In genomic region chr11:86570261-86570746, GRCm38 (mm10) we compare ENCODE assay signal across 9 mouse cellular contexts. TPM values are rescaled to one million over a fixed set of nuclear protein-coding genes. Genes with fewer than 3 reads are reported as not detected.
DNase-seq lines count a peak whose midpoint lies in the region; ATAC-seq and TF ChIP-seq lines count a peak whose summit lies in the region.
"Had no signal": no experiment of that assay in that cellular context is flagged by ENCODE, and none has a peak within 500 bp of the region (broad histone marks: within the 10 kb centered on the region; RNA-seq: fewer than 3 reads in every experiment).

No protein-coding gene starts in this region.

- ATAC-seq in embryonic facial prominence, embryonic 15.5 days (ENCODE audit: insufficient number of reproducible peaks, low FRiP score, low TSS enrichment, low read depth), result no peak
- ATAC-seq in limb, embryonic 15.5 days (ENCODE audit: insufficient number of reproducible peaks, low FRiP score, low TSS enrichment, low read depth), result 0 out of 2 replicates have a peak, but pooled peaks have one; percentile 36

- no peaks in the 10 kb centered on the region for H3K9me3 ChIP-seq in embryonic facial prominence, embryonic 15.5 days (replicated peaks)
- H3K9me3 ChIP-seq in limb, embryonic 15.5 days, result no peaks in the 10 kb centered on the region

- H3K4me2 ChIP-seq in embryonic facial prominence, embryonic 15.5 days (replicated peaks), result no peak overlapping the region
- H3K4me2 ChIP-seq in limb, embryonic 15.5 days, result no peak overlapping the region

- TF ChIP-seq CTCF in layer of hippocampus, adult 2 months (conservative IDR thresholded peaks at IDR 0.05), result no peak

- no peaks in the 10 kb centered on the region for H3K27me3 ChIP-seq in embryonic facial prominence, embryonic 15.5 days
- H3K27me3 ChIP-seq in limb, embryonic 15.5 days, result no peaks in the 10 kb centered on the region

- no peaks in the 10 kb centered on the region for H3K36me3 ChIP-seq in embryonic facial prominence, embryonic 15.5 days
- 0 out of 2 replicates have a peak, but pooled peaks cover 3% of the 10 kb centered on the region for H3K36me3 ChIP-seq in limb, embryonic 15.5 days

- peak overlapping the region; percentile 61; the same call in 1 of the 2 replicates for H3K27ac ChIP-seq in embryonic facial prominence, embryonic 15.5 days (replicated peaks)
- peak overlapping the region; percentile 87 for H3K27ac ChIP-seq in limb, embryonic 15.5 days
- no peak overlapping the region for H3K27ac ChIP-seq in layer of hippocampus, adult 2 months

- no peak overlapping the region for H3K9ac ChIP-seq in embryonic facial prominence, embryonic 15.5 days
- H3K9ac ChIP-seq in limb, embryonic 15.5 days, result no peak overlapping the region

- WGBS in embryonic facial prominence, embryonic 15.5 days, result 15% methylated on average over 9 of the region's 9 CpGs
- 9% methylated on average over 9 of the region's 9 CpGs for WGBS in limb, embryonic 15.5 days

- H3K4me3 ChIP-seq in embryonic facial prominence, embryonic 15.5 days (replicated peaks), result no peak overlapping the region
- no peak overlapping the region for H3K4me3 ChIP-seq in limb, embryonic 15.5 days
- H3K4me3 ChIP-seq in layer of hippocampus, adult 2 months, result no peak overlapping the region

- H3K4me1 ChIP-seq in embryonic facial prominence, embryonic 15.5 days, result peaks cover 18% of the 10 kb centered on the region
- H3K4me1 ChIP-seq in limb, embryonic 15.5 days, result peaks cover 21% of the 10 kb centered on the region

- peak; percentile 48 for DNase-seq in kidney, adult 11 months
- DNase-seq in kidney, adult 9 months, result no peak
- peak; percentile 64 for DNase-seq in adrenal gland, adult 8-10 months
- no peak for DNase-seq in B cell, adult 2 months
- no peak for DNase-seq in layer of hippocampus, adult 2 months (ENCODE audit: low spot score in 2 of 2)
- DNase-seq in testis, postnatal 10 days (ENCODE audit: low spot score), result no peak
- DNase-seq: cerebellum, adult 8-10 months had no signal

RNA-seq across cellular contexts. Expression of gene Tubd1, which starts 25.5 kb away (rescaled TPM):
- 10 to 100 TPM; 10.5 to 11.5 (median 11.4) TPM for total RNA-seq in adrenal gland, adult 8-10 months (2022)
- 10.0 and 11.3 TPM in 2 replicates for polyA plus RNA-seq in embryonic facial prominence, embryonic 15.5 days (2015; fragmentation: Nextera tagmentation; extraction: Ambion mirVana)
- polyA plus RNA-seq in limb, embryonic 15.5 days (2015; fragmentation: Nextera tagmentation; extraction: Ambion mirVana), result 11.1 and 11.3 TPM in 2 replicates
- total RNA-seq in layer of hippocampus, adult 2 months (2021), result 1 to 10 TPM; 6.0 to 8.2 TPM

RNA-seq across cellular contexts. Expression of gene Rps6kb1, which starts 25.7 kb away (rescaled TPM):
- total RNA-seq in adrenal gland, adult 8-10 months (2022), result 10 to 100 TPM; 37.4 to 52.1 (median 46.9) TPM
- 70.6 and 70.8 TPM in 2 replicates for polyA plus RNA-seq in embryonic facial prominence, embryonic 15.5 days (2015; fragmentation: Nextera tagmentation; extraction: Ambion mirVana)
- polyA plus RNA-seq in limb, embryonic 15.5 days (2015; fragmentation: Nextera tagmentation; extraction: Ambion mirVana), result 73.2 and 74.5 TPM in 2 replicates
- total RNA-seq in layer of hippocampus, adult 2 months (2021), result 10 to 100 TPM; 43.8 to 44.2 TPM

Comparison
In these comparisons a context has a peak if more than half of its experiments do, and no peak if none do; other contexts are left out.
1. DNase-seq: peak in kidney, adult 11 months (single experiment) and adrenal gland, adult 8-10 months (single experiment); none in kidney, adult 9 months (single experiment), B cell, adult 2 months (0 of 2), layer of hippocampus, adult 2 months (0 of 2) and testis, postnatal 10 days (single experiment).